Mouse (Mus musculus) forebrain, embryonic 16.5 days (tissue): ENCODE measurements around the gene Hipk3. TPM values are rescaled to one million over a fixed set of nuclear protein-coding genes. Genes with fewer than 3 reads are reported as not detected.
A peak's percentile ranks its signal among the peaks of the same experiment; 100 is the strongest.

ENCODE experiments used
- ATAC-seq: fragments of 200-750 bp; cut with Nextera tagmentation; 2 replicates; pipeline ENCODE4 v1.8.0; 2017; ENCODE audit warnings: mild to moderate bottlenecking, moderate library complexity
- H3K27ac ChIP-seq: fragments of 300-500 bp; sonication (generic); 2 replicates; pipeline ENCODE4 v1.5.1; 2014; ENCODE audit warnings: low read length, control low read depth
- H3K27me3 ChIP-seq: fragments of 300-500 bp; sonication (generic); replicated peaks from 2 replicates; pipeline ENCODE4 v1.6.1; 2014; ENCODE audit warnings: low read length; ENCODE audit not compliant: control insufficient read depth, insufficient read depth
- H3K36me3 ChIP-seq: fragments of 300-500 bp; sonication (generic); 2 replicates; pipeline ENCODE4 v1.6.1; 2014; ENCODE audit not compliant: control insufficient read depth, insufficient read depth
- H3K4me1 ChIP-seq: fragments of 300-500 bp; sonication (generic); replicated peaks from 2 replicates; pipeline ENCODE4 v1.6.1; 2014; ENCODE audit warnings: low read length; ENCODE audit not compliant: control insufficient read depth, insufficient read depth
- H3K4me2 ChIP-seq: fragments of 300-500 bp; sonication (generic); 2 replicates; pipeline ENCODE4 v1.6.1; 2014; ENCODE audit warnings: mild to moderate bottlenecking, low read length, control low read depth
- H3K4me3 ChIP-seq: fragments of 300-500 bp; sonication (generic); replicated peaks from 2 replicates; pipeline ENCODE4 v1.5.1; 2014; ENCODE audit warnings: mild to moderate bottlenecking, low read length, control low read depth
- H3K9ac ChIP-seq: fragments of 300-500 bp; sonication (generic); replicated peaks from 2 replicates; pipeline ENCODE4 v1.6.1; 2014; ENCODE audit warnings: low read depth, low read length, control low read depth
- H3K9me3 ChIP-seq: fragments of 300-500 bp; sonication (generic); 2 replicates; pipeline ENCODE4 v1.6.1; 2016; ENCODE audit warnings: low read length; ENCODE audit not compliant: control insufficient read depth
- WGBS: fragments of 180-500 bp; shearing (Covaris S2); extraction: QIAGEN DNeasy Blood & Tissue Kit; methylation state at CpG from one replicate; pipeline ENCODE4 v1.1.7; 2014; 5-methylcytosine and 5-hydroxymethylcytosine counted together
- polyA plus RNA-seq: library from polyadenylated mRNA; unstranded; fragments of >200 nt; fragmentation: Nextera tagmentation; extraction: Ambion mirVana; gene quantifications from 2 replicates; pipeline ENCODE4 v1.2.1, GENCODE M21; 2015

The Hipk3 gene
- polyA plus RNA-seq, result 6.9 and 7.5 TPM in 2 replicates

DNA sequence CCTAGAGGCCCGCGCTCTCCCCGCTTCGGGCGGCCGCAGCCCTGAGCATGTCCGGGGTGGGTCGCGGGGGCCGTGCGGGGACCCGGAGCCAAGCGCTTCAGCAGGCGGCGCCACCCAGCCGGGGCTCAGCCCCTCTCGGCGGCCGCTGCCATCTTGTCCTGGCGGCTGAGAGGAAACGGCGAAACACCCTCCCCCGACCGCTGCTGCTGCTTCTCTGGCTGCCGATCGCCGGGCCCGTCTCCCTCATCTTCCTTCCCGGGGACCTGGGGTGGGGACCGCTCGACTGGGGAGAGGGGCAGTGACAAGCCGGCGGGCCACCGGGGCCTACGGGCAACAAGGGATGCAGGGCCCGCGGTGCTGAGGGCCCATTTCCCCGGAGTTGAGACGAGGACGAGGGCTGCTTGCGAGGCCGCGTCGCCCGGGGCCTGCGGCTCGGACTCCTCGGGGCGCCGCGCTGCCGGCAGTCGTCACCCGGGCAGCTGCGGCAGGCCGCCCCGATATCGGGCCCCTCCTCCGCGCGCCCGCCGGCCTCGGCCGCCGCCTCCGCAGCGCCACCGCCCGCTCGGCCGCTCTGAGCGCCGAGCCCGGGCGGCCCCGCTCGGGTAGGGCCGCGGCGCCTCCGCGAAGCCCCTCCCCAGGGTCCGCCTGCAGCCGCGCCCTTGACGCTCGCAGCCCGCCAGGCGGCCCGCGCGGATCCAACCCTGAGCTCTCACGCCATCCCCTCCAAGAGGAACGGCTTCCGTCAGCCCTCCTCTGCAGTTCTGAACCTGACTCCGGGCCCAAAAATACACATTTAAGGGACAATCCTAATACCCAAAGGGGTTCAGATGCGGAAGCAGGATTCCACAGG lies at the start of gene Hipk3:
Gene Hipk3 (minus strand): TSS at position 496 of the 850 bp plus-strand sequence.
- Histone ChIP-seq H3K36me3 (no peaks in the 10 kb centered on the region), H3K9me3 (no peaks in the 10 kb centered on the region), H3K4me3 (peak within 1 kb of the TSS; percentile 97), H3K27ac (peak within 1 kb of the TSS; percentile 99), H3K27me3 (no peaks in the 10 kb centered on the region), H3K4me1 (peaks cover 10% of the 10 kb centered on the region), H3K9ac (peak within 1 kb of the TSS; percentile 99), H3K4me2 (peak within 1 kb of the TSS; percentile 80)
- WGBS, result under 1% methylated on average over 73 of the region's 98 CpGs
- peak; percentile 94 for ATAC-seq

DNA sequence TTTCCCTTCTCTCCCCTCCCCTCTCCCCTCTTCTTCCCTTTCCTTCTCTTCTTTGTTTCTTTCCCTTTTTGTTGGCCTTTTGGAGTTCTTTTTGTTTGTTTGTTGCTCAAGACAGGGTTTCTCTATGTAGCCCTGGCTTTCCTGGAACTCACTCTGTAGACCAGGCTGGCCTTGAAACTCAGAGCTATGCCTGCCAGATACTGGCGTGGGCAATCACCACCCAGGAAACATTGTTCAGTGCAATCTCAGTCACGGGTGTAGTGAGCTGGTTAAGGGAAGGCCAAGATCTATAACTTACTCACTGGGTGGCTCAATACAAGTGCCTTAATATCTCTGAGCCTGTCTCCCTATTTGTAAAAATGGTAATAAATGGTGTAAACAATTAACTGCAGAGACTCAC lies 46.0 kb upstream of the Hipk3 start:
- no peak for ATAC-seq
- WGBS, result 64% methylated on average over 2 of the region's 2 CpGs
- H3K27ac ChIP-seq, result no peak overlapping the region
- no peaks in the 10 kb centered on the region for H3K4me1 ChIP-seq
- no peak overlapping the region for H3K9ac ChIP-seq
- H3K4me2 ChIP-seq, result no peak overlapping the region
- H3K4me3 ChIP-seq, result no peak overlapping the region
- no peaks in the 10 kb centered on the region for H3K36me3 ChIP-seq
- no peaks in the 10 kb centered on the region for H3K9me3 ChIP-seq
- no peaks in the 10 kb centered on the region for H3K27me3 ChIP-seq

GRCm38 (mm10) chr2:104534751-104535150 lies 40.5 kb upstream of the Hipk3 start:
- WGBS, result 95% methylated on average over 3 of the region's 3 CpGs

DNA sequence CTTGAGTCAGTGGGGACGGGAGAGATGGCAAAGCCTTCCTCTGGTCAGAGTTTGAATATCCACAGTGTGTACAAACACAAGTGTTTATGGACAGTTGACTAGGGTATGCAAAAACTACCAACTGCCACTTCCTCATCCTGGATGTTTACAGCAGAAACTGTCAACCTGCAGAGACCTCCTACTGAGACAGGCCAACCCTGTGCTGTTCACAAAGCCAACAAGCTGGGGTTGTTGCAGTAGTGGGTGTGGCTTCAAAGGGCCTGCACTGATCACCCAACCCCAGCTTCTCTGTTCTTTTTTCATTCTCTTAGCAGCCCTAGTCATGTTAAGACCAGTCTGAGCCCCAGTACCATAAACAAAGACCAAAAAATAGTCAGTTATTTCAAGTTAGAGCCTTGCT lies 38.3 kb upstream of the Hipk3 start:
- H3K27ac ChIP-seq, result no peak overlapping the region
- H3K36me3 ChIP-seq, result no peaks in the 10 kb centered on the region
- 59% methylated on average over 1 of the region's 1 CpGs for WGBS
- H3K4me2 ChIP-seq, result no peak overlapping the region
- no peak overlapping the region for H3K4me3 ChIP-seq
- H3K4me1 ChIP-seq, result no peaks in the 10 kb centered on the region
- H3K9ac ChIP-seq, result no peak overlapping the region
- no peak for ATAC-seq
- H3K9me3 ChIP-seq, result no peaks in the 10 kb centered on the region
- no peaks in the 10 kb centered on the region for H3K27me3 ChIP-seq

More at GRCm38 (mm10) chr2:104534751-104535150, 40.5 kb upstream of the Hipk3 start:
- Histone ChIP-seq H3K4me3 (no peak overlapping the region), H3K9ac (no peak overlapping the region), H3K4me1 (no peaks in the 10 kb centered on the region), H3K27me3 (no peaks in the 10 kb centered on the region), H3K4me2 (no peak overlapping the region), H3K27ac (no peak overlapping the region), H3K9me3 (no peaks in the 10 kb centered on the region), H3K36me3 (no peaks in the 10 kb centered on the region)
- ATAC-seq, result no peak

GRCm38 (mm10) chr2:104526559-104526958 lies 32.3 kb upstream of the Hipk3 start:
- Histone ChIP-seq H3K4me3 (no peak overlapping the region), H3K27ac (no peak overlapping the region), H3K36me3 (no peaks in the 10 kb centered on the region), H3K9ac (no peak overlapping the region), H3K4me1 (no peaks in the 10 kb centered on the region), H3K4me2 (no peak overlapping the region), H3K9me3 (no peaks in the 10 kb centered on the region), H3K27me3 (no peaks in the 10 kb centered on the region)
- 80% methylated on average over 3 of the region's 3 CpGs for whole genome bisulfite sequencing
- ATAC-seq, result no peak

DNA sequence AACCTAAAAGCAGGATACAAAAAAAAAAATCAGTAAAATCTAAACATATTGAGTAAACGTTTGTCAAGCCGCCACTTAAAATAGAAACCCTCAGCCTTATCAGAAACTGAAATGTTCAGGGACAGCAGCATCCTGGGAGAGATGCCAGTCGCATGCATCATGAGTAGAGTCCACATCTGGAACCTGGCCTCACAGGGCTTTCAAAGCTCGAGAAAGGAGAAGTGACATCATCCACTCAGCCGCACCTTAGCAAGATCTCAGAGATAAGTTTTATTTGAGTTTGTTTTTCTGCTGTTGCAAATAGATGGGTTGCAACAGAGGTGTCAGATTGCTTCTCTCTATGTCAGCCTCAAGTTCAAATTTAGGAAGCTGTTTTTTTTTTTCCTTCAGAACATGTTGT lies 31.3 kb upstream of the Hipk3 start:
- Histone ChIP-seq H3K4me2 (no peak overlapping the region), H3K9ac (no peak overlapping the region), H3K27me3 (no peaks in the 10 kb centered on the region), H3K4me1 (no peaks in the 10 kb centered on the region), H3K27ac (no peak overlapping the region), H3K36me3 (no peaks in the 10 kb centered on the region), H3K9me3 (no peaks in the 10 kb centered on the region), H3K4me3 (no peak overlapping the region)
- ATAC-seq, result no peak
- 72% methylated on average over 5 of the region's 5 CpGs for WGBS

- H3K9ac ChIP-seq, result no peak overlapping the region
- no peak overlapping the region for H3K4me2 ChIP-seq
- H3K27me3 ChIP-seq, result no peaks in the 10 kb centered on the region
- 88% methylated on average over 8 of the region's 8 CpGs for WGBS
- no peaks in the 10 kb centered on the region for H3K4me1 ChIP-seq
- no peaks in the 10 kb centered on the region for H3K36me3 ChIP-seq
- ATAC-seq, result no peak
- H3K4me3 ChIP-seq, result no peak overlapping the region
- no peak overlapping the region for H3K27ac ChIP-seq
- H3K9me3 ChIP-seq, result no peaks in the 10 kb centered on the region
These were observed 17.4 kb upstream of the Hipk3 start for GRCm38 (mm10) chr2:104511622-104512021.

DNA sequence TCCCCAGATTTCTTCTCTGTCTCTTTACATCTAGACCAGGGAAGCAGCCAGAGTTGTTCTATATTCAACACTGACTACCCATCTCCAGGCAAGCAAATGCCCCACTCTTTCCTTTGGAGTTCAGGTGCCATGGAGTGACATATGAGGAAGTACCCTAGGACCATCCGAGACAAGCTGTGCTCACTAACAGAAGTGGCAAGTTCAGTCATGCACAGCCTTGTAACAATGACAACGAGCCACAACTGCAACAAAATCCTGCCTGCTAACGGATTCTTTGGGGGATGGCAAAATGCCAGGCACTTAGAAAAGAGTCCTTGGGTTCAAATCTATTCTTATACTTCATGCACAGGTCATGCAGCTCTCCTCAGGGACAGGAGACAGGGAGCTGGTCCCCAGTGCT lies 8.1 kb upstream of the Hipk3 start:
- no peak for ATAC-seq
- WGBS, result 29% methylated on average over 3 of the region's 3 CpGs
- Histone ChIP-seq H3K27ac (no peak overlapping the region), H3K4me1 (no peaks in the 10 kb centered on the region), H3K4me3 (no peak overlapping the region), H3K36me3 (no peaks in the 10 kb centered on the region), H3K9me3 (no peaks in the 10 kb centered on the region), H3K4me2 (no peak overlapping the region), H3K9ac (no peak overlapping the region), H3K27me3 (no peaks in the 10 kb centered on the region)

GRCm38 (mm10) chr2:104501091-104501490 lies 6.8 kb upstream of the Hipk3 start:
- Histone ChIP-seq H3K36me3 (no peaks in the 10 kb centered on the region), H3K9ac (no peak overlapping the region), H3K27ac (no peak overlapping the region), H3K27me3 (no peaks in the 10 kb centered on the region), H3K4me2 (no peak overlapping the region), H3K4me1 (no peaks in the 10 kb centered on the region), H3K9me3 (no peaks in the 10 kb centered on the region), H3K4me3 (no peak overlapping the region)
- 87% methylated on average over 2 of the region's 2 CpGs for WGBS
- ATAC-seq, result no peak
